Mouse (Mus musculus) cortical plate, adult 2 months (tissue): ENCODE measurements around the gene Ttbk1. TPM values are rescaled to one million over a fixed set of nuclear protein-coding genes. Genes with fewer than 3 reads are reported as not detected.
"Not testable (repeated sequence)": the region's sequence is repeated elsewhere in the genome, so short reads cannot be mapped to it uniquely, and the experiment has no call there.

Experiments
- H3K27ac ChIP-seq: fragments of 200-500 bp; 2 replicates; pipeline ENCODE4 v1.5.1; 2012; ENCODE audit warnings: low read length, control low read depth, inconsistent platforms; ENCODE audit not compliant: insufficient read depth
- H3K4me1 ChIP-seq: fragments of 200-500 bp; 2 replicates; pipeline ENCODE4 v1.6.1; 2011; ENCODE audit warnings: low read length; ENCODE audit not compliant: control insufficient read depth, insufficient read depth
- H3K4me3 ChIP-seq: fragments of 200-500 bp; 2 replicates; pipeline ENCODE4 v1.5.1; 2011; ENCODE audit warnings: mild to moderate bottlenecking, low read length, control low read depth; ENCODE audit not compliant: insufficient read depth
- CTCF ChIP-seq: fragments of 200-500 bp; IDR thresholded peaks from 2 replicates; pipeline ENCODE4 v1.5.1; 2011; ENCODE audit warnings: mild to moderate bottlenecking, control low read depth, low read length; ENCODE audit not compliant: insufficient read depth; ENCODE audit errors: extremely low read depth
- POLR2A ChIP-seq: fragments of 200-500 bp; IDR thresholded peaks from 2 replicates; pipeline ENCODE4 v1.6.1; 2011; ENCODE audit warnings: mild to moderate bottlenecking, low read length, control low read depth; ENCODE audit not compliant: insufficient read depth; ENCODE audit errors: extremely low read depth
- polyA plus RNA-seq: library from polyadenylated mRNA; depleted of rRNA; stranded (reverse); fragments of >200 nt; gene quantifications from 2 replicates; pipeline ENCODE4 v1.2.3, GENCODE M21; 2012

Gene Ttbk1
- polyA plus RNA-seq, 1 experiment, result 57.3 TPM

GRCm38 (mm10) chr17:46503847-46504638, 16.6 kb upstream of the Ttbk1 start:
- Histone ChIP-seq H3K27ac (no peak overlapping the region), H3K4me3 (no peak overlapping the region), H3K4me1 (no peaks in the 10 kb centered on the region)
- no peak for TF ChIP-seq CTCF
- TF ChIP-seq POLR2A, result no peak

- no peaks in the 10 kb centered on the region for H3K4me1 ChIP-seq
- no peak for TF ChIP-seq POLR2A
- no peak for TF ChIP-seq CTCF
- no peak overlapping the region for H3K27ac ChIP-seq
- H3K4me3 ChIP-seq, result no peak overlapping the region
These were observed 15.3 kb upstream of the Ttbk1 start for GRCm38 (mm10) chr17:46502775-46503174.

DNA sequence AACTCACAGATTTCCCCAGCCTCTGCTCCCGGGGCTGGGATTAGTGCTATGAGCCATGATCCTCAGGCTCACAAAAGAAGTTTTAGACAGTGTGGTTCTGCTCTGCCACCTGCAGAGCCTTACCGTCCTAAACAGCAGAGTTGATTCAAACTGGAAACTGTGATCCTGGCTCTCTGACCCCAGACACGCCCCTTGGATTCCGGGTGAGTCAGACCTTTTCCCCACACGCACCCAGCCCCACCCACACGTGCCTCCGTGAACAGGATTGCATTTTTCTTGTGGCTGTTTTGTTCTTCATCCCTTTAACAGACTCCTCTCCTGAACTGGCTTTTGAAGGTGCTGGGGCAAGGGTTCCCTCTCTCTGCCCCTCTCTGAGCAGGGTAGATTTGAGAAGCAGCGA, 10.5 kb upstream of the Ttbk1 start:
- no peak for TF ChIP-seq POLR2A
- no peak for TF ChIP-seq CTCF

DNA sequence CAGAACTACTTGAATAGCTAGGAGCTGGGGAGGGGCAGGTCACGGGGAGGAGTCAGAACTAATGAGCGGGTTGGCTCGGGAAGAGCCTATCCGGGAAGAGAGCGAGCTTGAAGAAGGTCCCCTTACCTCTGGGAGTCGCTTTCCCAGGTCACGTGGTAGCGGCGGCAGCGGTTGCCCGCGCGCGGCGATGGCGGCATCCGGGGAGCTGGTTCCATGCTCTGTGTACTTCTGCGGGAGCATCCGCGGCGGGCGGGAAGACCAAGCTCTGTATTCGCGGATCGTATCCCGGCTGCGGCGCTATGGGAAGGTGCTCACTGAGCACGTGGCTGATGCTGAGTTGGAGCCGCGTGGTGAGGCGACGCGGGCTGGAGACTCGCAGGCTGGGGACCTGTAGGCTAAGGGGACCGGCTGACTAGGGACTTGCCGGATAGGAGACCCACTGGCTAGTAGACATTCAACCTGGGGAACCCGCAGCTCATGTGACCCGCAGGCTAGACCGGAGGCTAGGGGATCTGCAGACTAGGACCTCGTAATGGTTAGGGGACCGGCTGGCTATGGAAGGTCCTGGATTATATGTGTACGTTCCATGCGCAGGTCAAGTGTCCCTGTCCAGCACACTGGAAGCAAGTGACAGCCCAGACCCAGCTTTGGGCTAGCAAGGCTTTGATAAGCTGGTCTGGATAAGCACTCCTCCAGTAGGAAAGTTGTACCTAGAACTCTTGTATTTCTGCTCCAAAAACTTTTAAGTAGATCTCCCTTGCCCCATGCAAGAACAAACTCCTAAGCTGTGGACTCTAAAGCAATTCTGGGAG, 9.4 kb upstream of the Ttbk1 start, which contains the start of gene Dnph1:
TSS of gene Dnph1 (plus strand) at position 89 of the 812 bp plus-strand sequence.
- no peak for TF ChIP-seq CTCF
- peak; percentile 61; the same call in 1 of the 2 replicates for TF ChIP-seq POLR2A
- Histone ChIP-seq H3K4me3 (peak within 1 kb of the TSS; percentile 32), H3K27ac (no peak within 1 kb of the TSS), H3K4me1 (no peaks in the 10 kb centered on the region)

More for the DNA sequence above, 10.5 kb upstream of the Ttbk1 start:
- Histone ChIP-seq H3K27ac (no peak overlapping the region), H3K4me1 (no peaks in the 10 kb centered on the region), H3K4me3 (no peak overlapping the region)

GRCm38 (mm10) chr17:46496081-46496480, 8.6 kb upstream of the Ttbk1 start:
- H3K4me1 ChIP-seq, H3K4me3 ChIP-seq, H3K27ac ChIP-seq: not testable (repeated sequence)

DNA sequence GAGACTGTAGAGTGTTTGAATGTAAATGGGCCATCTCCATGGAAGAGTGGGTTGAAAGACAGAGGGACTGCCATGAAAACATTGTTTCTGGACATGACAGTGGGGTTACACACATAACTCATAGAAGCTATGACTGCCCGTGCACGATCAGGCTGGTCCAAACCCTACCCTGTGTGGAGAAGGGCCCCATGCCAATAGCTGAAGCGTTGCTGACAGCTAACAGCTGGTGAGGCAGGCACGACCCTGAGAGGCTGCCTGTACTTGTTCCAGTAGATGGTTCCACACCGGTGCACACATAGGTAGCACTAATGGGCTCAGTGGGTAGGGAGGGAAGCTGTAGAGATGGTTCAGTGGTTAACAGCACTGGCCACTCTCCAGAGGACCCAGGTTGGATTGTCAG, 8.0 kb upstream of the Ttbk1 start:
- Histone ChIP-seq H3K4me1 (no peaks in the 10 kb centered on the region), H3K27ac (no peak overlapping the region), H3K4me3 (no peak overlapping the region)
- TF ChIP-seq CTCF (no peak), POLR2A (no peak)

DNA sequence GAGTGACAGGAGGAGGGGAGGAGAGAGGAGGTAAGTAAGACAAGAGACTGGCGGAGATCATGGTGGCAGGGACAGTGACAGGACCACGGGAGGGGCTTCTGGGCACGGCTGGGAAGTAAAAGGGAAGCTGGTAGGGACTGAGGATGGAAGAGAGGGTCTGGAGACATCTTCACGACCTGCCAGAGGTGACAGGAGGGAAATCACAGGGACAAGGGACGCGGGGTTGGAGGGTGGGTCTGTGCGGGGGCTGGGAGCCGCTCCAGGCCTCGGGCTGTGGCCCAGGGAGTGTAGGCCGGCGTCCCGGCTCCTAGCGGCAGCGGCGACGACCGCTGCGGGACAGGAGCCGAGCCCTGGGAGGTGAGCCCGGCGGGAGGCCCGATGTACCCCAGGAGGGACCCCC, 480 bp downstream of the Ttbk1 start:
- no peak overlapping the region for H3K27ac ChIP-seq
- H3K4me3 ChIP-seq, result peak overlapping the region; percentile 67
- peaks cover 5% of the 10 kb centered on the region for H3K4me1 ChIP-seq
- TF ChIP-seq CTCF (no peak), POLR2A (no peak)

- no peak for TF ChIP-seq POLR2A
- TF ChIP-seq CTCF, result peak; percentile 35
- peak overlapping the region; percentile 64 for H3K4me3 ChIP-seq
- H3K27ac ChIP-seq, result no peak overlapping the region
- H3K4me1 ChIP-seq, result peaks cover 5% of the 10 kb centered on the region
These were observed 3.0 kb downstream of the Ttbk1 start for GRCm38 (mm10) chr17:46484461-46484875.

DNA sequence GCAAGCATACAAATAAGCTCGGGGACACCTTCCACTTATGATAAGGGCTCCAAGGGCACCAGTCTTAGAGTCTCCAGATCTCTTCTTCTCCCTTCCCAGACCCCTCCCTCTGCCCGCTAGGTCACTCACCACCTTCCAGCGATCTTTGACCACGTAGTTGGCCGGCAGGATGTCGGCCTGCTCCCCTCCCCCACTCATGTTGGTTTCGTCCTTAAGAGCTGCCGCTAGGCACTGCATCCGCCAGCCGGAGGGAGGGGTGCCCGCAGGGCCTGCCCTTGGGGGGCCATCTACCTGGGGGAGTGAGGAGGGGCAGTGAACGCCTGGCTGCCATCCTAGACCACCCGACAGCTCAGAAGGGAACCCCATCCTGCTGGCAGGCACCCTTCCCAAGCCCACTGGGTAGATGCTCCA, 3.4 kb downstream of the Ttbk1 start:
- H3K4me3 ChIP-seq, result peak overlapping the region; percentile 64
- TF ChIP-seq CTCF, result no peak
- no peak for TF ChIP-seq POLR2A
- peaks cover 5% of the 10 kb centered on the region for H3K4me1 ChIP-seq
- H3K27ac ChIP-seq, result no peak overlapping the region
